Mouse (Mus musculus) kidney, embryonic 16.5 days (tissue): Measurements from ENCODE around the gene Tspan9. TPM values are rescaled to one million over a fixed set of nuclear protein-coding genes. Genes with fewer than 3 reads are reported as not detected.
A peak's percentile ranks its signal among the peaks of the same experiment; 100 is the strongest.

Source experiments
- ATAC-seq: fragments of 200-750 bp; cut with Nextera tagmentation; 2 replicates; pipeline ENCODE4 v1.8.0; 2017; ENCODE audit warnings: moderate TSS enrichment; ENCODE audit not compliant: low FRiP score, low TSS enrichment
- H3K27ac ChIP-seq: fragments of 300-500 bp; sonication (generic); 2 replicates; pipeline ENCODE4 v1.5.1; 2014; ENCODE audit warnings: low read length
- H3K27me3 ChIP-seq: fragments of 300-500 bp; sonication (generic); 2 replicates; pipeline ENCODE4 v1.6.1; 2014; ENCODE audit warnings: low read length, control low read depth, mixed read lengths; ENCODE audit not compliant: insufficient read depth
- H3K36me3 ChIP-seq: fragments of 300-500 bp; sonication (generic); 2 replicates; pipeline ENCODE4 v1.6.1; 2014; ENCODE audit warnings: low read length, control low read depth, mixed read lengths; ENCODE audit not compliant: insufficient read depth
- H3K4me1 ChIP-seq: fragments of 300-500 bp; sonication (generic); 2 replicates; pipeline ENCODE4 v1.6.1; 2014; ENCODE audit warnings: low read length, control low read depth, mixed read lengths; ENCODE audit not compliant: insufficient read depth
- H3K4me2 ChIP-seq: fragments of 300-500 bp; sonication (generic); replicated peaks from 2 replicates; pipeline ENCODE4 v1.6.1; 2014; ENCODE audit warnings: low read depth, low read length
- H3K4me3 ChIP-seq: fragments of 300-500 bp; sonication (generic); 2 replicates; pipeline ENCODE4 v1.5.1; 2014; ENCODE audit warnings: mild to moderate bottlenecking, low read length
- H3K9ac ChIP-seq: fragments of 300-500 bp; sonication (generic); replicated peaks from 2 replicates; pipeline ENCODE4 v1.6.1; 2014; ENCODE audit warnings: low read length
- H3K9me3 ChIP-seq: fragments of 300-500 bp; sonication (generic); 2 replicates; pipeline ENCODE4 v1.6.1; 2016; ENCODE audit warnings: low read length, control low read depth
- WGBS: fragments of 180-500 bp; shearing (Covaris S2); extraction: QIAGEN DNeasy Blood & Tissue Kit; methylation state at CpG from one replicate; pipeline ENCODE4 v1.1.7; 2014; 5-methylcytosine and 5-hydroxymethylcytosine counted together
- microRNA-seq: library from miRNA; unstranded; fragments of <30 nt; microRNA quantifications from one replicate; pipeline ENCODE4, GENCODE M21; 2016
- polyA plus RNA-seq: library from polyadenylated mRNA; unstranded; fragments of >200 nt; fragmentation: Nextera tagmentation; extraction: Ambion mirVana; gene quantifications from 2 replicates; pipeline ENCODE4 v1.2.1, GENCODE M21; 2015

Gene Tspan9
- polyA plus RNA-seq, 1 experiment from 2014 or later, result 147 TPM

- no peaks in the 10 kb centered on the region for H3K4me1 ChIP-seq
- H3K4me3 ChIP-seq, result no peak overlapping the region
- H3K4me2 ChIP-seq, result no peak overlapping the region
- ATAC-seq, result no peak
- no peak overlapping the region for H3K27ac ChIP-seq
- WGBS, result 76% methylated on average over 4 of the region's 4 CpGs
- H3K27me3 ChIP-seq, result no peaks in the 10 kb centered on the region
- H3K36me3 ChIP-seq, result peaks cover 4% of the 10 kb centered on the region; the same call in 1 of the 2 replicates
- 0 out of 2 replicates have a peak, but pooled peaks cover 5% of the 10 kb centered on the region for H3K9me3 ChIP-seq
- H3K9ac ChIP-seq, result no peak overlapping the region
Observed at GRCm38 (mm10) chr6:127917712-127918111, 225.7 kb downstream of the Tspan9 start.

GRCm38 (mm10) chr6:127916993-127917392 is 226.4 kb downstream of the Tspan9 start:
- no peak for ATAC-seq

GRCm38 (mm10) chr6:127912938-127913337 is 230.5 kb downstream of the Tspan9 start:
- 87% methylated on average over 3 of the region's 3 CpGs for whole genome bisulfite sequencing
- ATAC-seq, result peak; percentile 23; the same call in 1 of the 2 replicates
- no peak overlapping the region for H3K27ac ChIP-seq

More at GRCm38 (mm10) chr6:127916993-127917392, 226.4 kb downstream of the Tspan9 start:
- H3K4me1 ChIP-seq, result no peaks in the 10 kb centered on the region
- no peak overlapping the region for H3K9ac ChIP-seq
- no peak overlapping the region for H3K4me2 ChIP-seq
- 32% methylated on average over 3 of the region's 3 CpGs for WGBS
- H3K9me3 ChIP-seq, result 0 out of 2 replicates have a peak, but pooled peaks cover 5% of the 10 kb centered on the region
- H3K27me3 ChIP-seq, result no peaks in the 10 kb centered on the region
- peaks cover 4% of the 10 kb centered on the region; the same call in 1 of the 2 replicates for H3K36me3 ChIP-seq
- H3K4me3 ChIP-seq, result no peak overlapping the region
- H3K27ac ChIP-seq, result no peak overlapping the region

GRCm38 (mm10) chr6:127911687-127912086 is 231.7 kb downstream of the Tspan9 start:
- Histone ChIP-seq H3K36me3 (peaks cover 4% of the 10 kb centered on the region; the same call in 1 of the 2 replicates), H3K4me3 (no peak overlapping the region), H3K27ac (no peak overlapping the region), H3K4me2 (no peak overlapping the region), H3K9me3 (0 out of 2 replicates have a peak, but pooled peaks cover 5% of the 10 kb centered on the region), H3K27me3 (no peaks in the 10 kb centered on the region), H3K4me1 (no peaks in the 10 kb centered on the region), H3K9ac (no peak overlapping the region)
- 76% methylated on average over 4 of the region's 4 CpGs for WGBS
- ATAC-seq, result no peak

More at GRCm38 (mm10) chr6:127912938-127913337, 230.5 kb downstream of the Tspan9 start:
- Histone ChIP-seq H3K4me1 (no peaks in the 10 kb centered on the region), H3K4me2 (no peak overlapping the region), H3K27me3 (no peaks in the 10 kb centered on the region), H3K9ac (no peak overlapping the region), H3K9me3 (0 out of 2 replicates have a peak, but pooled peaks cover 5% of the 10 kb centered on the region), H3K4me3 (no peak overlapping the region), H3K36me3 (peaks cover 4% of the 10 kb centered on the region; the same call in 1 of the 2 replicates)

Small RNA genes within 50 kb of the gene (microRNA-seq; reads per million reads assigned to microRNA genes)
- not detected for gene Gm26338

Other genes starting within 250 kb of the Tspan9 start
- gene Tead4, start 157.2 kb upstream of the Tspan9 start, polyA plus RNA-seq, result 3.0 and 3.3 TPM in 2 replicates
- gene Tulp3, start 212.3 kb upstream of the Tspan9 start, polyA plus RNA-seq, result 24.1 and 28.4 TPM in 2 replicates
- gene Rhno1, start 219.3 kb upstream of the Tspan9 start, polyA plus RNA-seq, result 121 and 131 TPM in 2 replicates
- 31.3 and 38.3 TPM in 2 replicates for gene Foxm1, start 219.4 kb upstream of the Tspan9 start, polyA plus RNA-seq
- 0.21 and 0.35 TPM in 2 replicates for gene Tex52, start 231.9 kb upstream of the Tspan9 start, polyA plus RNA-seq
- not detected in 2 replicates for gene Gm44596, start 231.9 kb upstream of the Tspan9 start, polyA plus RNA-seq